Mouse (Mus musculus) spleen, adult 2 months (tissue): ENCODE results near the gene Gm5105. TPM values are rescaled to one million over a fixed set of nuclear protein-coding genes. Genes with fewer than 3 reads are reported as not detected.

ENCODE experiments used
- DNase-seq, 2 experiments: peaks; one replicate each; pipeline versions ENCODE4 v3.0.0 to v3.0.0-alpha.2; 2012 to 2021; ENCODE audit warnings: low spot score in 2 of 2, low read depth in 1 of 2
- H3K27ac ChIP-seq: fragments of 200-500 bp; 2 replicates; pipeline ENCODE4 v1.5.1; 2012; ENCODE audit warnings: low read length, inconsistent platforms; ENCODE audit not compliant: insufficient read depth
- H3K27me3 ChIP-seq: fragments of 200-500 bp; 2 replicates; pipeline ENCODE4 v1.6.1; 2012; ENCODE audit warnings: mild to moderate bottlenecking, moderate library complexity, low read length, inconsistent platforms; ENCODE audit not compliant: control insufficient read depth, insufficient read depth
- H3K36me3 ChIP-seq: fragments of 200-500 bp; 2 replicates; pipeline ENCODE4 v1.6.1; 2012; ENCODE audit warnings: mild to moderate bottlenecking, low read length, inconsistent platforms; ENCODE audit not compliant: control insufficient read depth, insufficient read depth
- H3K4me1 ChIP-seq: fragments of 200-500 bp; 2 replicates; pipeline ENCODE4 v1.6.1; 2011; ENCODE audit warnings: inconsistent platforms; ENCODE audit not compliant: control insufficient read depth, insufficient read depth, insufficient read length
- H3K4me3 ChIP-seq: fragments of 200-500 bp; 2 replicates; pipeline ENCODE4 v1.5.1; 2011; ENCODE audit warnings: mild to moderate bottlenecking, inconsistent platforms; ENCODE audit not compliant: insufficient read depth, insufficient read length; ENCODE audit errors: extremely low read depth
- CTCF ChIP-seq: fragments of 200-500 bp; IDR thresholded peaks from 2 replicates; pipeline ENCODE4 v1.5.1; 2011; ENCODE audit warnings: mild to moderate bottlenecking, inconsistent platforms; ENCODE audit not compliant: insufficient read depth, insufficient read length, insufficient replicate concordance; ENCODE audit errors: extremely low read depth
- POLR2A ChIP-seq: fragments of 200-500 bp; IDR thresholded peaks from 2 replicates; pipeline ENCODE4 v1.6.1; 2011; ENCODE audit warnings: low read depth, low read length, inconsistent platforms
- WGBS: fragments of 180-500 bp; shearing (Covaris S2); methylation state at CpG from one replicate; pipeline ENCODE4 v1.1.7; 2018; 5-methylcytosine and 5-hydroxymethylcytosine counted together
- polyA plus RNA-seq: library from polyadenylated mRNA; depleted of rRNA; stranded (reverse); fragments of >200 nt; gene quantifications from 2 replicates; pipeline ENCODE4 v1.2.3, GENCODE M21; 2012; rRNA removed

Gm5105 gene
- polyA plus RNA-seq, result not detected in 2 replicates

- no peak for DNase-seq
- Histone ChIP-seq H3K36me3 (no peaks in the 10 kb centered on the region), H3K4me3 (no peak within 1 kb of the TSS), H3K27ac (no peak within 1 kb of the TSS), H3K4me1 (no peaks in the 10 kb centered on the region), H3K27me3 (no peaks in the 10 kb centered on the region)
- WGBS, result 96% methylated on average over 12 of the region's 12 CpGs
- TF ChIP-seq POLR2A, result no peak
- no peak for TF ChIP-seq CTCF
Observed at GRCm38 (mm10) chr3:138067288-138067687, at the start of gene Gm5105. Gene Gm5105 (minus strand): TSS chr3:138067388.

- Histone ChIP-seq H3K4me3 (no peak overlapping the region), H3K27me3 (no peaks in the 10 kb centered on the region), H3K4me1 (no peaks in the 10 kb centered on the region), H3K27ac (no peak overlapping the region), H3K36me3 (no peaks in the 10 kb centered on the region)
- TF ChIP-seq POLR2A (no peak), CTCF (no peak)
- DNase-seq, result no peak
- 82% methylated on average over 4 of the region's 4 CpGs for WGBS
Observed at GRCm38 (mm10) chr3:138116871-138117270, 49.7 kb upstream of the Gm5105 start.

- Histone ChIP-seq H3K4me3 (no peak overlapping the region), H3K4me1 (no peaks in the 10 kb centered on the region), H3K27me3 (no peaks in the 10 kb centered on the region), H3K27ac (no peak overlapping the region), H3K36me3 (no peaks in the 10 kb centered on the region)
- DNase-seq, result no peak
- 89% methylated on average over 17 of the region's 17 CpGs for WGBS
- TF ChIP-seq CTCF (no peak), POLR2A (no peak)
Observed at GRCm38 (mm10) chr3:138114106-138114505, 46.9 kb upstream of the Gm5105 start.

- no peaks in the 10 kb centered on the region for H3K27me3 ChIP-seq
- H3K4me3 ChIP-seq, result no peak overlapping the region
- H3K4me1 ChIP-seq, result no peaks in the 10 kb centered on the region
- no peak overlapping the region for H3K27ac ChIP-seq
- H3K36me3 ChIP-seq, result no peaks in the 10 kb centered on the region
- DNase-seq, result no peak
- no peak for TF ChIP-seq CTCF
- TF ChIP-seq POLR2A, result no peak
- 91% methylated on average over 19 of the region's 19 CpGs for WGBS
Observed at GRCm38 (mm10) chr3:138110910-138111782, 44.0 kb upstream of the Gm5105 start.

GRCm38 (mm10) chr3:138106887-138107286 lies 39.7 kb upstream of the Gm5105 start:
- TF ChIP-seq POLR2A (no peak), CTCF (no peak)
- DNase-seq, result no peak
- no peak overlapping the region for H3K4me3 ChIP-seq
- no peaks in the 10 kb centered on the region for H3K27me3 ChIP-seq
- H3K4me1 ChIP-seq, result no peaks in the 10 kb centered on the region
- no peak overlapping the region for H3K27ac ChIP-seq
- 95% methylated on average over 10 of the region's 10 CpGs for WGBS
- H3K36me3 ChIP-seq, result no peaks in the 10 kb centered on the region

- Histone ChIP-seq H3K36me3 (no peaks in the 10 kb centered on the region), H3K4me3 (no peak overlapping the region), H3K27me3 (no peaks in the 10 kb centered on the region), H3K27ac (no peak overlapping the region), H3K4me1 (no peaks in the 10 kb centered on the region)
- no peak for DNase-seq
- TF ChIP-seq CTCF, result no peak
- TF ChIP-seq POLR2A, result no peak
- 83% methylated on average over 5 of the region's 5 CpGs for WGBS
Observed at GRCm38 (mm10) chr3:138105056-138105455, 37.9 kb upstream of the Gm5105 start.

GRCm38 (mm10) chr3:138103690-138104089 lies 36.5 kb upstream of the Gm5105 start:
- DNase-seq, result no peak
- H3K4me3 ChIP-seq, result no peak overlapping the region
- 86% methylated on average over 4 of the region's 4 CpGs for WGBS
- H3K27me3 ChIP-seq, result no peaks in the 10 kb centered on the region
- no peak overlapping the region for H3K27ac ChIP-seq
- no peak for TF ChIP-seq POLR2A
- no peak for TF ChIP-seq CTCF
- no peaks in the 10 kb centered on the region for H3K36me3 ChIP-seq
- no peaks in the 10 kb centered on the region for H3K4me1 ChIP-seq
